Mouse (Mus musculus): ENCODE measurements around the gene Agmo.

- TF ChIP-seq CTCF (IDR thresholded peaks at IDR 0.05; ENCODE audit: low read depth) (no peak), EP300 (IDR thresholded peaks at IDR 0.05; ENCODE audit: low read depth) (no peak)
Observed at GRCm38 (mm10) chr12:37524662-37525061, 283.2 kb downstream of the Agmo start.

All from liver, postnatal 0 days (tissue).